Mouse (Mus musculus): ENCODE data around the gene Loxl3. TPM values are rescaled to one million over a fixed set of nuclear protein-coding genes. Genes with fewer than 3 reads are reported as not detected.

Gene Loxl3
- polyA plus RNA-seq, 1 experiment: 3.1 TPM

- WGBS: 77% methylated on average over 4 of the region's 4 CpGs
- DNase-seq: no peak
- Histone ChIP-seq H3K4me1 (ENCODE audit: control insufficient read depth, insufficient read depth, low read length) (no peaks in the 10 kb centered on the region), H3K27ac (ENCODE audit: insufficient read depth, low read depth, low read length) (peak overlapping the region; percentile 70; the same call in 1 of the 2 replicates), H3K36me3 (ENCODE audit: control insufficient read depth, insufficient read depth, low read length) (no peaks in the 10 kb centered on the region), H3K27me3 (replicated peaks; ENCODE audit: control insufficient read depth, insufficient read depth, low read length) (no peaks in the 10 kb centered on the region), H3K4me3 (ENCODE audit: insufficient read depth, low read depth, low read length) (no peak overlapping the region)
- TF ChIP-seq POLR2A (IDR thresholded peaks at IDR 0.05; ENCODE audit: low read depth, low read length) (no peak), CTCF (conservative IDR thresholded peaks at IDR 0.05; ENCODE audit: insufficient read depth, insufficient read length, low read depth, low read length) (peak; percentile 17; the same call in 1 of the 2 replicates)
These were observed 35.6 kb upstream of the Loxl3 start for GRCm38 (mm10) chr6:82998326-82998725.

- H3K4me1 ChIP-seq (ENCODE audit: control insufficient read depth, insufficient read depth, low read length): no peaks in the 10 kb centered on the region
- 71% methylated on average over 8 of the region's 8 CpGs for WGBS
- no peaks in the 10 kb centered on the region for H3K27me3 ChIP-seq (replicated peaks; ENCODE audit: control insufficient read depth, insufficient read depth, low read length)
- no peak for DNase-seq
- H3K4me3 ChIP-seq (ENCODE audit: insufficient read depth, low read depth, low read length): no peak overlapping the region
- H3K27ac ChIP-seq (ENCODE audit: insufficient read depth, low read depth, low read length): no peak overlapping the region
- TF ChIP-seq CTCF (conservative IDR thresholded peaks at IDR 0.05; ENCODE audit: insufficient read depth, insufficient read length, low read depth, low read length) (no peak), POLR2A (IDR thresholded peaks at IDR 0.05; ENCODE audit: low read depth, low read length) (no peak)
- H3K36me3 ChIP-seq (ENCODE audit: control insufficient read depth, insufficient read depth, low read length): no peaks in the 10 kb centered on the region
These were observed 34.0 kb upstream of the Loxl3 start for GRCm38 (mm10) chr6:82999986-83000385.

- H3K4me1 ChIP-seq (ENCODE audit: control insufficient read depth, insufficient read depth, low read length): no peaks in the 10 kb centered on the region
- DNase-seq: no peak
- H3K27me3 ChIP-seq (replicated peaks; ENCODE audit: control insufficient read depth, insufficient read depth, low read length): no peaks in the 10 kb centered on the region
- WGBS: 95% methylated on average over 1 of the region's 1 CpGs
- H3K36me3 ChIP-seq (ENCODE audit: control insufficient read depth, insufficient read depth, low read length): no peaks in the 10 kb centered on the region
- no peak overlapping the region for H3K4me3 ChIP-seq (ENCODE audit: insufficient read depth, low read depth, low read length)
- TF ChIP-seq POLR2A (IDR thresholded peaks at IDR 0.05; ENCODE audit: low read depth, low read length): no peak
- no peak overlapping the region for H3K27ac ChIP-seq (ENCODE audit: insufficient read depth, low read depth, low read length)
These were observed 30.9 kb upstream of the Loxl3 start for GRCm38 (mm10) chr6:83003082-83003481.

- TF ChIP-seq POLR2A (IDR thresholded peaks at IDR 0.05; ENCODE audit: low read depth, low read length) (no peak), CTCF (conservative IDR thresholded peaks at IDR 0.05; ENCODE audit: insufficient read depth, insufficient read length, low read depth, low read length) (no peak)
- 94% methylated on average over 5 of the region's 5 CpGs for WGBS
These were observed 30.1 kb upstream of the Loxl3 start for GRCm38 (mm10) chr6:83003850-83004249.

GRCm38 (mm10) chr6:83004309-83004708 is 29.7 kb upstream of the Loxl3 start:
- Histone ChIP-seq H3K4me1 (ENCODE audit: control insufficient read depth, insufficient read depth, low read length) (no peaks in the 10 kb centered on the region), H3K27me3 (replicated peaks; ENCODE audit: control insufficient read depth, insufficient read depth, low read length) (no peaks in the 10 kb centered on the region), H3K4me3 (ENCODE audit: insufficient read depth, low read depth, low read length) (no peak overlapping the region), H3K36me3 (ENCODE audit: control insufficient read depth, insufficient read depth, low read length) (no peaks in the 10 kb centered on the region), H3K27ac (ENCODE audit: insufficient read depth, low read depth, low read length) (no peak overlapping the region)
- TF ChIP-seq POLR2A (IDR thresholded peaks at IDR 0.05; ENCODE audit: low read depth, low read length) (no peak), CTCF (conservative IDR thresholded peaks at IDR 0.05; ENCODE audit: insufficient read depth, insufficient read length, low read depth, low read length) (no peak)
- DNase-seq: no peak
- 79% methylated on average over 2 of the region's 2 CpGs for WGBS

More at GRCm38 (mm10) chr6:83003850-83004249, 30.1 kb upstream of the Loxl3 start:
- DNase-seq: no peak
- H3K4me3 ChIP-seq (ENCODE audit: insufficient read depth, low read depth, low read length): no peak overlapping the region
- no peaks in the 10 kb centered on the region for H3K27me3 ChIP-seq (replicated peaks; ENCODE audit: control insufficient read depth, insufficient read depth, low read length)
- no peaks in the 10 kb centered on the region for H3K36me3 ChIP-seq (ENCODE audit: control insufficient read depth, insufficient read depth, low read length)
- H3K4me1 ChIP-seq (ENCODE audit: control insufficient read depth, insufficient read depth, low read length): no peaks in the 10 kb centered on the region
- no peak overlapping the region for H3K27ac ChIP-seq (ENCODE audit: insufficient read depth, low read depth, low read length)

- Histone ChIP-seq H3K4me1 (ENCODE audit: control insufficient read depth, insufficient read depth, low read length) (no peaks in the 10 kb centered on the region), H3K4me3 (ENCODE audit: insufficient read depth, low read depth, low read length) (no peak overlapping the region), H3K36me3 (ENCODE audit: control insufficient read depth, insufficient read depth, low read length) (no peaks in the 10 kb centered on the region), H3K27me3 (replicated peaks; ENCODE audit: control insufficient read depth, insufficient read depth, low read length) (no peaks in the 10 kb centered on the region), H3K27ac (ENCODE audit: insufficient read depth, low read depth, low read length) (no peak overlapping the region)
- no peak for TF ChIP-seq POLR2A (IDR thresholded peaks at IDR 0.05; ENCODE audit: low read depth, low read length)
- no peak for TF ChIP-seq CTCF (conservative IDR thresholded peaks at IDR 0.05; ENCODE audit: insufficient read depth, insufficient read length, low read depth, low read length)
- WGBS: 48% methylated on average over 7 of the region's 7 CpGs
- DNase-seq: peak; percentile 51
These were observed 29.1 kb upstream of the Loxl3 start for GRCm38 (mm10) chr6:83004872-83005271.

GRCm38 (mm10) chr6:83005444-83006011 is 28.4 kb upstream of the Loxl3 start:
- H3K27me3 ChIP-seq (replicated peaks; ENCODE audit: control insufficient read depth, insufficient read depth, low read length): no peaks in the 10 kb centered on the region
- no peak overlapping the region for H3K4me3 ChIP-seq (ENCODE audit: insufficient read depth, low read depth, low read length)
- no peaks in the 10 kb centered on the region for H3K4me1 ChIP-seq (ENCODE audit: control insufficient read depth, insufficient read depth, low read length)
- TF ChIP-seq CTCF (conservative IDR thresholded peaks at IDR 0.05; ENCODE audit: insufficient read depth, insufficient read length, low read depth, low read length) (no peak), POLR2A (IDR thresholded peaks at IDR 0.05; ENCODE audit: low read depth, low read length) (no peak)
- DNase-seq: no peak
- H3K27ac ChIP-seq (ENCODE audit: insufficient read depth, low read depth, low read length): no peak overlapping the region
- 80% methylated on average over 10 of the region's 10 CpGs for WGBS
- H3K36me3 ChIP-seq (ENCODE audit: control insufficient read depth, insufficient read depth, low read length): no peaks in the 10 kb centered on the region

All from kidney, adult 2 months (tissue).